Mouse (Mus musculus) midbrain, embryonic 16.5 days (tissue): ENCODE measurements around the gene Fam171a1. TPM values are rescaled to one million over a fixed set of nuclear protein-coding genes. Genes with fewer than 3 reads are reported as not detected.
"Not testable (repeated sequence)": the region's sequence is repeated elsewhere in the genome, so short reads cannot be mapped to it uniquely, and the experiment has no call there.

ENCODE experiments used
- ATAC-seq: fragments of 200-750 bp; cut with Nextera tagmentation; 2 replicates; pipeline ENCODE4 v1.8.0; 2017; ENCODE audit warnings: moderate TSS enrichment
- H3K27ac ChIP-seq: fragments of 300-500 bp; sonication (generic); 2 replicates; pipeline ENCODE4 v1.5.1; 2014; ENCODE audit warnings: mild to moderate bottlenecking, low read length, mixed read lengths
- H3K27me3 ChIP-seq: fragments of 300-500 bp; sonication (generic); 2 replicates; pipeline ENCODE4 v1.6.1; 2014; ENCODE audit warnings: low read depth, low read length, mixed read lengths; ENCODE audit not compliant: control insufficient read depth, insufficient read depth
- H3K36me3 ChIP-seq: fragments of 300-500 bp; sonication (generic); 2 replicates; pipeline ENCODE4 v1.6.1; 2014; ENCODE audit warnings: mild to moderate bottlenecking, low read length, moderate library complexity, mixed read lengths; ENCODE audit not compliant: control insufficient read depth, insufficient read depth
- H3K4me1 ChIP-seq: fragments of 300-500 bp; sonication (generic); 2 replicates; pipeline ENCODE4 v1.6.1; 2014; ENCODE audit warnings: mild to moderate bottlenecking, low read length, mixed read lengths; ENCODE audit not compliant: control insufficient read depth, insufficient read depth
- H3K4me2 ChIP-seq: fragments of 300-500 bp; sonication (generic); 2 replicates; pipeline ENCODE4 v1.6.1; 2014; ENCODE audit warnings: mild to moderate bottlenecking, low read length, mixed read lengths
- H3K4me3 ChIP-seq: fragments of 300-500 bp; sonication (generic); 2 replicates; pipeline ENCODE4 v1.5.1; 2014; ENCODE audit warnings: low read depth, mild to moderate bottlenecking, low read length, moderate library complexity, mixed read lengths
- H3K9ac ChIP-seq: fragments of 300-500 bp; sonication (generic); 2 replicates; pipeline ENCODE4 v1.6.1; 2014; ENCODE audit warnings: low read depth, low read length, mixed read lengths
- H3K9me3 ChIP-seq: fragments of 300-500 bp; sonication (generic); replicated peaks from 2 replicates; pipeline ENCODE4 v1.6.1; 2014; ENCODE audit warnings: mild to moderate bottlenecking, low read length, mixed read lengths; ENCODE audit not compliant: control insufficient read depth, poor library complexity, severe bottlenecking
- WGBS: fragments of 180-500 bp; shearing (Covaris S2); extraction: QIAGEN DNeasy Blood & Tissue Kit; methylation state at CpG from one replicate; pipeline ENCODE4 v1.1.7; 2014; 5-methylcytosine and 5-hydroxymethylcytosine counted together
- polyA plus RNA-seq: library from polyadenylated mRNA; unstranded; fragments of >200 nt; fragmentation: Nextera tagmentation; extraction: Ambion mirVana; gene quantifications from 2 replicates; pipeline ENCODE4 v1.2.1, GENCODE M21; 2015

Fam171a1 gene
- polyA plus RNA-seq, result 44.0 and 48.0 TPM in 2 replicates

DNA sequence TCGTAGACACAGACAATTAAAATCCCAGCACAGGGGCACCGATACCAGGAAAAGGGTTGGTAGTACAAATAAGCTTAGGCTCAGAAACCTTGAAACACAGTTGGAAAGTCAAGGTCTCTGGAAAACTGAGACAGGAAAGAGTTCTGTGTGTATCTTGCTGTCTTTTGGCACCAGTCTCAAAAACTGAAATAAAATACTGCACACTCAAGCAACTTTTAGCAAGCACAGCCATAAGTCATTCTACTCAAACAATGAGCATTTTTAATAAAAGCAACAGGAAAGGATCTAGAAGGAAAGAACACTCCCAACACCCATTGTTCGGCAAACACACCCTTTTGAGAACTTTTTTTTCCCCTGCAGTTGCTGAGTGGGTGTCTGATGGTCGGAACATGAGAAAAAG, at the start of gene Fam171a1:
TSS of gene Fam171a1 (plus strand) at position 359 of the 400 bp plus-strand sequence.
- H3K4me2 ChIP-seq, result no peak within 1 kb of the TSS
- no peak for ATAC-seq
- H3K9ac ChIP-seq, result no peak within 1 kb of the TSS
- no peak within 1 kb of the TSS for H3K27ac ChIP-seq
- H3K36me3 ChIP-seq, result no peaks in the 10 kb centered on the region
- no peak within 1 kb of the TSS for H3K4me3 ChIP-seq
- H3K27me3 ChIP-seq, result no peaks in the 10 kb centered on the region
- no peaks in the 10 kb centered on the region for H3K4me1 ChIP-seq
- 84% methylated on average over 4 of the region's 4 CpGs for WGBS
- no peaks in the 10 kb centered on the region for H3K9me3 ChIP-seq

DNA sequence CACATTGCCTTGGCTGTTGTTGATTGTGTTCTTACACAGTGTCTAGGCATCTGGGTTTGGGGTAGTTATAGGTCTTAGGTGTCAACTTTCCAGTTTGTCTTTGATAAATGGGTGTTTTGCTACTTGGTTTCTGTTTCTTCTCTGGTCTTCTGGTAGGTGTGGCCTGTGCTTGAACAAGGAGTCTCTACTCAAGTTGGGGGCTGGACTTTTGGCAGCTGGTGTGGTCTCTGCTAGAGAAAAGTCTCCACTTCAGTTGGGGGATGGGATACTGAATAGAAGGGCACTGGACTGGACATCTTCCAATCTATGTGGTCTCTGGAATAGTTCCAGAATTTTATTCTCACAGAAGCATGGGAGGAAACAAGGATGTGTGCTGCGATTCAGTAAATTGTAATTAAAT, 44.9 kb upstream of the Fam171a1 start:
- ATAC-seq, result no peak
- Histone ChIP-seq H3K27me3 (no peaks in the 10 kb centered on the region), H3K4me3 (no peak overlapping the region), H3K4me1 (no peaks in the 10 kb centered on the region), H3K9me3 (peaks cover 8% of the 10 kb centered on the region; the same call in 1 of the 2 replicates), H3K4me2 (no peak overlapping the region), H3K27ac (no peak overlapping the region), H3K9ac (no peak overlapping the region), H3K36me3 (no peaks in the 10 kb centered on the region)
- 100% methylated on average over 1 of the region's 1 CpGs for WGBS

- H3K4me1 ChIP-seq, H3K4me3 ChIP-seq, H3K9me3 ChIP-seq, H3K4me2 ChIP-seq, H3K27ac ChIP-seq, H3K9ac ChIP-seq, H3K27me3 ChIP-seq, H3K36me3 ChIP-seq, ATAC-seq: not testable (repeated sequence)
- 89% methylated on average over 3 of the region's 3 CpGs for WGBS
Measured at GRCm38 (mm10) chr2:3088361-3088760, 25.7 kb upstream of the Fam171a1 start.

DNA sequence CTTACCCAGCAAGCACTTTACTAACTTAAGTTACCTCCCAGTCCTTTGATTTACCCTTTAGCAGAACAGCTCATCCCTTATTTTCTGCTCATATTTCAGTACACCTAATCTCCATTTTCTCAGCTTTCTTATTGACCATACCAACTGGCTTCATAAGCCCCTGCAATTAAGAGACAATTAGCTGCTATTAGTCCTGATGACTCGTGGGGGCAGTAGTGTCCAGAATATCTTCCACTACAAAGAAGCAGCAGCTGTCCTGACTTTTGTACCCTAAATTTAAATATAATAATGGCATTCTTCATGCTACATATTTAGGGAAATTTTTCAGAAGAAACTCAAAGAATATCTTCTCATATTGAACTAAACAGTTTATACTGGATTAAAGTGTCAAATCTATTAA, 24.8 kb upstream of the Fam171a1 start:
- Histone ChIP-seq H3K27me3 (no peaks in the 10 kb centered on the region), H3K9me3 (no peaks in the 10 kb centered on the region), H3K36me3 (no peaks in the 10 kb centered on the region), H3K4me3 (no peak overlapping the region), H3K4me2 (no peak overlapping the region), H3K27ac (no peak overlapping the region), H3K4me1 (no peaks in the 10 kb centered on the region), H3K9ac (no peak overlapping the region)
- 18% methylated on average over 1 of the region's 1 CpGs for WGBS
- ATAC-seq, result no peak

DNA sequence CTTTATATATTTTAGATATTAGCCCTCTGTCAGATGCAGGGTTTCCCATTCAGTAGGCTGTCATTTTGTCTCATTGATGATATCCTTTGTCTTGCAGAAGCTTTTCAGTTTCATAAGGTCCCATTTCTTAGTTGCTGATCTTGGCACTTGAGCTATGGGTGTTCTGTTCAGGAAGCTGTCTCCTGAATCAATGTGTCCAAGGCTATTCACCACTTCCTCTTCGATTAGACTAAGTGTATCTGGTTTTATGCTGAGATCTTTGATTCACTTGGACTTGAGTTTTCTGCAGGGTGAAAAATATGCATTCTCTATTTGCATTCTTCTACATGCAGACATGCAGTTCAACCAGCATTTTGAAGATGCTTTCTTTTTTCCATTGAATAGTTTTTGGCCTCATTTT, 17.9 kb upstream of the Fam171a1 start:
- H3K4me3 ChIP-seq, result no peak overlapping the region
- H3K9me3 ChIP-seq, result no peaks in the 10 kb centered on the region
- no peak overlapping the region for H3K9ac ChIP-seq
- ATAC-seq, result no peak
- H3K4me2 ChIP-seq, result no peak overlapping the region
- H3K27me3 ChIP-seq, result no peaks in the 10 kb centered on the region
- no peaks in the 10 kb centered on the region for H3K4me1 ChIP-seq
- no peak overlapping the region for H3K27ac ChIP-seq
- 65% methylated on average over 1 of the region's 1 CpGs for WGBS
- H3K36me3 ChIP-seq, result no peaks in the 10 kb centered on the region

DNA sequence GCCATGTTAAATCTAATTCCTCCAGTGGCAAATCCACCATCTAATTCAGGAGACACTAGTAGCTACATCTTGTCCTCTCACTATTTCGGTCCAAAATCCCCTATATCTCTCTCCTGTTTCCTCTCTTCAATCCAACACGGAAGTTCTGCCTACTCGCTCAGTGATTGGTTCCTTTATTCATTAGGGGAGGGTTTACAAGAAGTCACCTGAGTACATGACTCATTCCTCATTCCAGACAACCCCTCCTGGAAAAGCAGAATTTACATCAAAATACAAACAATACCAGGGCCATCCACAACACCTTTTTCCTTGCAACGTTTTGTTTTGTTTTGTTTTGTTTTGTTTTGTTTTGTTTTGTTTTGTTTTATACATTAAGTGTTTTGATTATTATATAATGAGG, 14.1 kb upstream of the Fam171a1 start:
- Histone ChIP-seq H3K9ac (no peak overlapping the region), H3K27ac (no peak overlapping the region), H3K4me1 (no peaks in the 10 kb centered on the region), H3K4me3 (no peak overlapping the region), H3K4me2 (no peak overlapping the region), H3K36me3 (no peaks in the 10 kb centered on the region), H3K9me3 (no peaks in the 10 kb centered on the region), H3K27me3 (no peaks in the 10 kb centered on the region)
- WGBS, result 80% methylated on average over 4 of the region's 4 CpGs
- no peak for ATAC-seq

DNA sequence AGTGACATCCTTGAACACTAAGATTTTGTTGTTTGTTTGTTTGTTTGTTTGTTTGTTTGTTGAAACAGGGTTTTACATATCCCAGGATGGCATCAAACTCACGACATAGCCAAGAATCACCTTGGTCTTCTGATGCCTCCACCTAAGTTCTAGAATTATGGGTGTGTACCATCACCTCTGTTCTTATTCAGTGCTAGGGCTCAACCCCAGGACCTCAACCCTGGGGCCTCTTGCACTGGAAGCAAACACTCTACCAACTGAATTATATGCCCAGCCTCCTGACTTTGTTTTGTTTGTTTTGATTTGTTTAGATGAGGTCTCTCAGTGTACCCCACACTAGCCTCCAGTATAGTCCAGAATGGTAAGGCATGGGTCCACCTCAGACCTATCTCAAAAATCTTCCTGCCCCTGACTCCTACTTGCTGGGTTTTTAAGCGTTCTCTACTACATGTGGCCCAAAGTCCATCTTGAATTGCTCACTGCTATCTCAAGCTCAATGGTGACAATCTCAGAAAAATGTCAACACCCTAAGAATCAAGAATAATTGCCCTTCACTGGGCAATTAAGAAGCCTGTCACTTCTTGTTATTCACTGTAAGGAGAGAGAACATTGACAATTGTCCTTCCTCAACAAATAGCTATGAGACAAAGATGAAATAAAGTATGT, 12.6 kb upstream of the Fam171a1 start:
- Histone ChIP-seq H3K9ac (no peak overlapping the region), H3K4me2 (no peak overlapping the region), H3K27ac (no peak overlapping the region), H3K27me3 (no peaks in the 10 kb centered on the region), H3K9me3 (no peaks in the 10 kb centered on the region), H3K4me1 (no peaks in the 10 kb centered on the region), H3K4me3 (no peak overlapping the region), H3K36me3 (no peaks in the 10 kb centered on the region)
- 84% methylated on average over 2 of the region's 2 CpGs for WGBS
- no peak for ATAC-seq

DNA sequence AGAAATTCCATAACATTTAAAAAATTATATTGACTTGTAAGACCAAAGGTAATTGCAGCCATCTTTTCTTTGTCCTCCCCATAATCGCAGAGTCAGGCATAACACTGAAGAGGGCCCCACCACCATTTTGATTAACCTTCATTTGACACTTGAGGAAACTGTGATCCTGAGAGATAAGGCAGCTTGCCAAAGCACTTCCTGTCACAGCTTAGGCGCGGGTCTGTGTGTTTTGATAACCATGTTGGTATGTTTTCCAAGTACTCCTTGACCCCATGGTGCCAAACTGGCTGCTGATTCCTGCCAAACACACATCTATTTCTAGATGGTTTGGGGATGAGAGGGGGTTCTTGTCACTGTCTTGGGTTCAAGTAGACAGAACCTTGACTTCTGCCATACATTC, 11.7 kb upstream of the Fam171a1 start:
- ATAC-seq, result no peak
- Histone ChIP-seq H3K36me3 (no peaks in the 10 kb centered on the region), H3K27me3 (no peaks in the 10 kb centered on the region)

DNA sequence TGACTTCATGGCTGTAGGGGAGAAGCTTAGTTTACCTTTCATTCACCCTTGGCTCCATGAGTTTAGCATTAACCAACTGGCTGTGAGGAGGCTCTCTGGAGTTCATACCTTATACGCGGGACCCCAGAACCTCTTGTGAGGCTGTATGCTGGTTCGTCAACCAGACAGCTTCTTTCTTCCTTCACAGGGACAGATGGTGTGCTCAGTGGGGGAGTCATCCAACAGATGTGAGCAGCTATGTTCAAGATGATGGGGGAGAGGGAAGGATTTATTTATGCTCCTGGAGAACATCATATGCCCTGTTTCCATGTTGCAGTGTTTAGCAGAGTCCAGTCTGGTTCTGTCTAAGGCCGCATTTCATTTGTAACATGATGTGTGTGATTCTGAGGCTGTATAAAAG, 6.6 kb upstream of the Fam171a1 start:
- H3K4me1 ChIP-seq, result no peaks in the 10 kb centered on the region
- H3K27me3 ChIP-seq, result no peaks in the 10 kb centered on the region
- H3K4me2 ChIP-seq, result no peak overlapping the region
- H3K9me3 ChIP-seq, result no peaks in the 10 kb centered on the region
- ATAC-seq, result no peak
- H3K36me3 ChIP-seq, result no peaks in the 10 kb centered on the region
- H3K27ac ChIP-seq, result no peak overlapping the region
- WGBS, result 81% methylated on average over 4 of the region's 4 CpGs
- no peak overlapping the region for H3K9ac ChIP-seq
- H3K4me3 ChIP-seq, result no peak overlapping the region

More for the DNA sequence above, 11.7 kb upstream of the Fam171a1 start:
- Histone ChIP-seq H3K27ac (no peak overlapping the region), H3K4me2 (no peak overlapping the region), H3K4me1 (no peaks in the 10 kb centered on the region), H3K9me3 (no peaks in the 10 kb centered on the region), H3K9ac (no peak overlapping the region), H3K4me3 (no peak overlapping the region)
- 88% methylated on average over 3 of the region's 3 CpGs for WGBS
